Mouse (Mus musculus): Measurements from ENCODE around the gene Slc23a4.

The Slc23a4 gene

GRCm38 (mm10) chr6:34955862-34956241 lies 32.4 kb downstream of the Slc23a4 start:
- no peak for DNase-seq (ENCODE audit: low spot score)

GRCm38 (mm10) chr6:34954926-34955861 lies 33.0 kb downstream of the Slc23a4 start:
- no peak for DNase-seq (ENCODE audit: low spot score)

- no peak for DNase-seq (ENCODE audit: low spot score)
Measured at GRCm38 (mm10) chr6:34951956-34952667, 36.1 kb downstream of the Slc23a4 start.

- no peak for DNase-seq (ENCODE audit: low spot score)
Measured at GRCm38 (mm10) chr6:34951518-34951917, 36.7 kb downstream of the Slc23a4 start.

GRCm38 (mm10) chr6:34948461-34948860 lies 39.7 kb downstream of the Slc23a4 start:
- DNase-seq (ENCODE audit: low spot score): no peak

GRCm38 (mm10) chr6:34946486-34947079 lies 41.6 kb downstream of the Slc23a4 start:
- DNase-seq (ENCODE audit: low spot score): no peak

GRCm38 (mm10) chr6:34943499-34943898 lies 44.7 kb downstream of the Slc23a4 start:
- no peak for DNase-seq (ENCODE audit: low spot score)

GRCm38 (mm10) chr6:34942446-34942845 lies 45.8 kb downstream of the Slc23a4 start:
- no peak for DNase-seq (ENCODE audit: low spot score)

GRCm38 (mm10) chr6:34941496-34941895 lies 46.7 kb downstream of the Slc23a4 start:
- DNase-seq (ENCODE audit: low spot score): no peak

- no peak for DNase-seq (ENCODE audit: low spot score)
Measured at GRCm38 (mm10) chr6:34939451-34939850, 48.8 kb downstream of the Slc23a4 start.

GRCm38 (mm10) chr6:34938929-34939325 lies 49.3 kb downstream of the Slc23a4 start:
- DNase-seq (ENCODE audit: low spot score): no peak

- no peak for DNase-seq (ENCODE audit: low spot score)
Measured at GRCm38 (mm10) chr6:34938280-34938928, 49.8 kb downstream of the Slc23a4 start.

GRCm38 (mm10) chr6:34936743-34937142 lies 51.5 kb downstream of the Slc23a4 start:
- no peak for DNase-seq (ENCODE audit: low spot score)

- DNase-seq (ENCODE audit: low spot score): no peak
Measured at GRCm38 (mm10) chr6:34932633-34933032, 55.6 kb downstream of the Slc23a4 start.

GRCm38 (mm10) chr6:34927594-34927993 lies 60.6 kb downstream of the Slc23a4 start:
- no peak for DNase-seq (ENCODE audit: low spot score)

GRCm38 (mm10) chr6:34927156-34927555 lies 61.0 kb downstream of the Slc23a4 start:
- DNase-seq (ENCODE audit: low spot score): no peak

GRCm38 (mm10) chr6:34921941-34922340 lies 66.3 kb downstream of the Slc23a4 start:
- DNase-seq (ENCODE audit: low spot score): no peak

GRCm38 (mm10) chr6:34920631-34921030 lies 67.6 kb downstream of the Slc23a4 start:
- DNase-seq (ENCODE audit: low spot score): no peak

GRCm38 (mm10) chr6:34919956-34920355 lies 68.2 kb downstream of the Slc23a4 start, which contains the start of gene Stra8:
Gene Stra8 (plus strand): TSS chr6:34920163.
- no peak for DNase-seq (ENCODE audit: low spot score)

- no peak for DNase-seq (ENCODE audit: low spot score)
Measured at GRCm38 (mm10) chr6:34919146-34919545, 69.1 kb downstream of the Slc23a4 start.

GRCm38 (mm10) chr6:34914462-34914861 lies 73.7 kb downstream of the Slc23a4 start:
- DNase-seq (ENCODE audit: low spot score): no peak
